Mouse (Mus musculus): ENCODE results near the gene Aass. TPM values are rescaled to one million over a fixed set of nuclear protein-coding genes. Genes with fewer than 3 reads are reported as not detected.

Gene Aass
- total RNA-seq, 2 experiments from 2014 or later, result 3.0 to 3.3 TPM

DNA sequence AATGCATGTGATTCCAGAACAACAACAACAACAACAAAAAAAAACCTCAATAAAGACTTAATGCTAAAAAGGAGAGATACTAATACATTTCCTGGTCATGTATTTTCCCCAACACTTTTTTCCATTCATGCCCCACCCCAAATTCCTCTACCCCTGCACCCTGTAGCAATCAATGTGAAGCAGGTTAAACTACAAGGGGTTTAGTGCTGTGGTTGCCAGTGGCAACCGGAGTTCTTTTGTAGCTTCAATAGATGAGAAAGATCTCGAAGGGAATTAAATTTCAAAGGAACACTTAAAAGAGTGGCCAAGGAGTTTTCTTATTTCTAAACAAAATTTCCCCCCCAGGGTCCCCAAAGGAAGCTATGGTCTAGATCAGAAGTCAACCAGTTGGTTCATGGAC lies 56.7 kb downstream of the Aass start:
- DNase-seq (ENCODE audit: low spot score in 2 of 2), result no peak

DNA sequence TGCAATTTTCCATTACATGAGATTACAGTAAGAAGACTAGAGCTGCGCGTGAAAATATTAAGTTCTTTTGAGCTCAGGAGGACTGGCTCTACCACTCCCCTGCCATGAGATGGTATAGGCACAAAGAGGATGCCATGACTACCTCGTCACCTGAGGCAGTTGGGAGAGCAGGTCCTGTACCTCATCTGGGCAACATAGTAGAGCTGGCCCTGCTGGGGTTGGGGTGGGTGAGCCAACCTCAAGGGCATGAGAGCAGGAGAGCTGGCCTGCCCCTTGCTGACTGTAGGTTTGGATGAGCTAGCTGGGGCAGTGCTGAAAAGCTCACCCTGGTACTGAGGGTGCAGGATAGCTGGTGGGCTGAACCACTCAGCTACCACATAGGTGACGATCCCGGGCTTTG lies 77.1 kb downstream of the Aass start:
- DNase-seq (ENCODE audit: low spot score in 2 of 2), result no peak

DNA sequence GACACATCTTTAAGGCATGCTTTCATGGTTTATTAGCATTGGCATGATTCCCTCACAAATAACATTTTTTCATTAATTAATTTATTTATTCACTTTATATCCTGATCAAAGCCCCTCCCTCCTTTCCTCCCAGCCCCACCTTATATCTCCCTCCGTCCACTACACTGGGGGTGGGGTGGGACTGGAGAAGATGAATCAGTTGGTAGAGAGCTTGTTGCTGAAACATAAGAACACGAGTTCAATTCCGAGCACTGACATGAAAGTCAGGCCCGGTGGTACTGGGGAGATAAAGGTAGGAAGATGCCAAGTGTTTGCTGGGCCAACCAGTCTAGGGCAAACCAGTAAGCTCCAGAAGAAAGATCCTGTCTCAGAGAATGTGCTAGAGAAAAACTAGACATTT lies 84.0 kb downstream of the Aass start:
- no peak for DNase-seq (ENCODE audit: low spot score in 2 of 2)

DNA sequence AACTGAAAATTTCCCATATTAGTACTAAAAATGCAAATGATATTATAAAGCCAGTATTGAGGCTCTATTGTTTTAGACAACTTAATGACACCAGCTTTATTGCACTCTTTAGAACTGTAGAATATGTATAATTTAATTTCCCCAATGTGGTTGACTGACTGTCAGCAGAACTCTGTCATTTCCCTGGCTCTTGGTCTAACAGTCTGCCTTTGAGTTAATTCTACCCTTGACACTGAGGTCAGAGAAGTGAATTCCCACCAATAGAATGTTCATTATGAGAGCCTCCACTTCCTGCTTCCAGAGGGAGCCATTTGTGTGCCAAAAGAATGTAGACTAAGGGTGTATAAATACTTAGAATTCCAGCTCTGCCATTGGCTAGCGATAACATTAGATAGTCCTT lies 104.5 kb downstream of the Aass start:
- no peak for DNase-seq (ENCODE audit: low spot score in 2 of 2)

Other genes with a start within 250 kb of the Aass start
- gene Fezf1, start 115.4 kb upstream of the Aass start, total RNA-seq (2021), result not detected

All from layer of hippocampus, postnatal 14 days (tissue).